Comparison of ENCODE assay signal across 16 mouse cellular contexts in the genomic region with DNA sequence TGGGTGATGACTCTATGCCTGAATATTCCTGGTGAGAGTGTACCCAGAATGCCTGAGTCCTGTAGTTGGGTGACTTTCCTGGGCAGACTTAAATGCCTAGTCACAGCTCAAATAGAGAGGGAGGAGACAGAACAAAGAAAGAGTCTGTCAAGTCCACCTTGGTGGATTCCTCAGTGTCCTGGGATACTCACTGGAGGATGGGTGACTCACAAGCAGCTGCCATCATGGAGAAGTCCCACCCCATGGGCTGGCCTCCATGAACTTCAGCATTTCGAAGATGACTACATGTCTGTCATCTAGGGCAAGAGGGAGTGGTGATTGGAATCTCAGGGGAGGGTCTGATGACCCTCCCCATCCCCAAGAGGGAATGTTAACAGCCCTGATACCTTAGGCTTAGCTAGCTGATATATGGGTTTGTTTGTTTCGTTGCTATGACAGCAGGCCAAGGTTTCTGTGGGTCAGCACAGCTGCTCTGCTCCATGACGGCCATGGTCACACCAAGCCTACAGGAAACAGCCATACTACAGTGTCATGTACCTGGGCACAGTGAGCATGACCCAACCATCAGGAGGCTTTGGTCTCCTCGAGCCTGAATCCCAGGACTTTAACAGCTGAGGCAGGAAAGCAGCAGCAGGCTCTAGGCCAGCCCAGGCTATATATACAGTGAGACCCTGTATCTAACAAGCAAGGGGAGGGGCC.
"Had no signal": no experiment of that assay in that cellular context is flagged by ENCODE, and none has a peak within 500 bp of the region (broad histone marks: within the 10 kb centered on the region; RNA-seq: fewer than 3 reads in every experiment).

No protein-coding gene starts in this region.

- H3K27ac ChIP-seq: kidney, postnatal 0 days; layer of hippocampus, adult 2 months; limb, embryonic 13.5 days; liver, embryonic 14.5 days; midbrain, embryonic 15.5 days; neural tube, embryonic 13.5 days; stomach, embryonic 15.5 days had no signal

- H3K27me3 ChIP-seq: stomach, embryonic 15.5 days had no signal

- H3K36me3 ChIP-seq: limb, embryonic 13.5 days; midbrain, embryonic 15.5 days; neural tube, embryonic 13.5 days; stomach, embryonic 15.5 days had no signal

- DNase-seq: kidney, adult 8-10 months; kidney, postnatal 4 days; left cerebral cortex, postnatal 4 days; lung, embryonic 14.5 days; lung, postnatal 10 days; lung, postnatal 4 days; right cerebral cortex, postnatal 14 days; thymus, postnatal 36 days had no signal

- H3K9me3 ChIP-seq: limb, embryonic 13.5 days; midbrain, embryonic 15.5 days; neural tube, embryonic 13.5 days; stomach, embryonic 15.5 days had no signal

- H3K4me2 ChIP-seq: limb, embryonic 13.5 days; lung, embryonic 14.5 days; midbrain, embryonic 11.5 days; midbrain, embryonic 15.5 days; neural tube, embryonic 13.5 days; stomach, embryonic 15.5 days had no signal

- H3K4me3 ChIP-seq: layer of hippocampus, adult 2 months; limb, embryonic 13.5 days; midbrain, embryonic 15.5 days; neural tube, embryonic 13.5 days; stomach, embryonic 15.5 days had no signal

- H3K9ac ChIP-seq: limb, embryonic 13.5 days; liver, embryonic 14.5 days; lung, embryonic 14.5 days; midbrain, embryonic 15.5 days; neural tube, embryonic 13.5 days; stomach, embryonic 15.5 days had no signal

- ATAC-seq: midbrain, embryonic 15.5 days had no signal
